Mouse (Mus musculus): Measurements from ENCODE around the gene Gm17606.

Gm17606 gene

DNA sequence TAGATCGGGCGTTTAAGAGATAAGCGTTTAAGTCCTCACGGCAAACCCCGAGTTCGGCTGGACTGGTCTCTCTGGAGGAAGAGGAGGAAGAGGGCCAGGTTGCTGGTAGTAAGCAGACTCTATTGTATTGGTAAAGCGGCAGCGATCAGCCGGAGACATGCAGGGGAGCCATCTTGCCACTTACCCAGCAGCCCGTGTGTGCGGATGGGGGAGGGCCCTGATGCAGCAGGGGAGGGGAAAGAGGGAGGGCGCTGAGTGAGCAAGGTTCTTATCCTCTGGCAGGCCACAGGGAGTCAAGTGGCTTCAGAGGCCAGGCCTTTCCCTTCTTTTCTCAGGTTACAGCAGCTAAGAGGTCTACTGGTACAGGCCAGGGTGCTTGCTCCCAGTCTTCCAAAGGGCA, 12.7 kb downstream of the Gm17606 start:
- intact Hi-C loops (cut with DNase I), result no loop called here

DNA sequence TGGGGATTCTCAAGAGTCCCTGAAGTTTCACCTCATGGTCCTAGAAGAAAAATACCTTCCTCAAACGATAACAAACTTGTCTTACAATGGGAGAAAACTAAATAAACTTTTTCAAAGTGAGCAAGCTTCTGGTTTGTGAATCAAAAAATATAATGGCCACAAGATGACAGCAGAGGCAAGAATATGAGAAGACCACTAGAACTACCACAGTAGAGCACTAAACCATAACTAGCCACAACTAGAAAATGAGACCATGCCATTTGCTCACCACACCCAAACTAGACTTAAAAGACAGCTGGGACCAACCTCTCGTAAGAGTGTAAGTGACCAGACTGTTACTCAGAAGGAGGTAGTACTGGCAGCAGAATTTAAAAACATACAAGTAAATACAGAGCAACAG, 19.3 kb downstream of the Gm17606 start:
- intact Hi-C loops (cut with DNase I), result no loop called here

- intact Hi-C loops (cut with DNase I), result loop anchor here (5.0 kb wide), 1 partner anchor 38 kb away; no protein-coding TSS in a partner anchor
Measured at GRCm38 (mm10) chr14:54664477-54665222, 23.9 kb downstream of the Gm17606 start.

DNA sequence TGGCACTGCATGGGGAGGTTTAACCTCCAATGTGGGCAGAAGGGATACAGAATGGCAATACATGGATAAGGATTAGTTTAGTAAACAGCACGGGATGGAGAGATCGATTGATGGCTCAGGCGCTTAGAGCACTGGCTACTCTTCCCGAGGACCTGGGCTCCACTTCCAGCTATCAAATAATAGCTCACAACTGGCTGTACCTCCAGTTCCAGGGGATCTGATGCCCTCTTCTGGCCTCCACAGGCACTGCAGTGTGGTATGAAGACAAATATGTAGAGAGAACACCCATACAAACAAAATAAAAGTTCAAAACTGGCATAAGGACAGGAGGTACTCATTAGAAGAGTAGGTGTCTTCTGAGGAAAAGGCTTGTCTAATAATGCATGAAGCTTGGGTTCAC, 28.6 kb downstream of the Gm17606 start:
- intact Hi-C loops (cut with DNase I), result loop anchor here (5.0 kb wide), 1 partner anchor 33 kb away; no protein-coding TSS in a partner anchor

DNA sequence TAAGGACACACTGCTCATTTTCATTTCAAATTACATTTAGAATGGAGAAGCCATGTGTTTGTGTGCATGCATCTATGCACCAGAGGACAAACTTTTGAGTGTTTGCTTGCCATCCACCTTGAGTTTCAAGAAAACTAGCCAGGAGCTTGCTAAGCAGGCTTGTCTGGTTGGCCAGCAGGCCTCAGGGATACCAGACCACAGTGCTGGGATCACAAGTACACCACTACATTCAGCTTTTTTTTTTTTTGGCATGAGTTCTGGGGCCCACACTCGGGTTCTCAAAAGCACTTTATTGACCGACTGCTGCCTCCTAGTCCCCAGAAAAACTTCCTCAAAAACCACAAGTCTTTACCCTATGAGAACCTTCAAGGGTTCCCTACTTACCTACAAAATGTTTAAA, 33.6 kb downstream of the Gm17606 start:
- intact Hi-C loops (cut with DNase I), result no loop called here

DNA sequence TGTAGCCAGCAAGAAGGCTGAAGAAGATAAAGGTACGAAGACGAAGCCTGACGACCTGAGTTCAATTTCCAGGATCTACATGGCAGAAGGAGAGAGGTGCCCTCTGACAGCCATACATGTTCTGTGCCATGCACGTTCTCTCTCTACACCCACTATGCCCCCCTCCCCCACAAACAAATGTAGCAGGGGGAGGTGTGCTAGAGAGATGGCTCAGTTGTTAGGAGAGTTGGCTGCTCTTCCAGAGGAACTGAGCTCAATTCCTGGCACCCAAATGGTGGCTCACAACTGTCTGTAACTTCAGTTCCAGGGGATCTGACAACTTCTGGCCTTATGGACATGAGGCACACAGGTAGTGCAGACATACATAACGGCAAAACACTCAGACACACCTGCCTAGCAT, 35.5 kb downstream of the Gm17606 start:
- intact Hi-C loops (cut with DNase I), result no loop called here

- intact Hi-C loops (cut with DNase I), result no loop called here
Measured at GRCm38 (mm10) chr14:54678657-54679304, 38.0 kb downstream of the Gm17606 start.

- intact Hi-C loops (cut with DNase I), result no loop called here
Measured at GRCm38 (mm10) chr14:54682396-54682795, 41.6 kb downstream of the Gm17606 start.

DNA sequence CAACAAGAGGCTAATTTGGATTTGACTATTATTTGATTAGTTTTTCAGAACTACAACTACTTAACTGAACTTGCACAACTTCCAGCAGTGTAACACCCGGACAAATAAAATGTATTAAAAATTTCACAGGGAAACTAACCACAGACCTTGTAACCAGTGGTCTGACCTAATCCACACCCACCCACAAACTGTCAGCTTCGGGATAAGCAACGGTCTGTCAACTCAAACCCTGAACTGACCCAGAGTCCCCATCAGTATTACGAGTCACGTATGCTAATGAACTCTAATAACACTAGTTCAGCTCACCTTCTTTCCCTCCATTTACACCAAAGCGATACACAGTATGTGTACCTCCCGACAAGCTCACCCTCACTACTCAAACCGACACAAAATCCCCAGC, 44.7 kb downstream of the Gm17606 start:
- intact Hi-C loops (cut with DNase I), result no loop called here

- intact Hi-C loops (cut with DNase I), result no loop called here
Measured at GRCm38 (mm10) chr14:54686063-54686521, 45.3 kb downstream of the Gm17606 start, which contains the start of gene 1700123O20Rik. 1700123O20Rik (plus strand) TSS chr14:54686216.

DNA sequence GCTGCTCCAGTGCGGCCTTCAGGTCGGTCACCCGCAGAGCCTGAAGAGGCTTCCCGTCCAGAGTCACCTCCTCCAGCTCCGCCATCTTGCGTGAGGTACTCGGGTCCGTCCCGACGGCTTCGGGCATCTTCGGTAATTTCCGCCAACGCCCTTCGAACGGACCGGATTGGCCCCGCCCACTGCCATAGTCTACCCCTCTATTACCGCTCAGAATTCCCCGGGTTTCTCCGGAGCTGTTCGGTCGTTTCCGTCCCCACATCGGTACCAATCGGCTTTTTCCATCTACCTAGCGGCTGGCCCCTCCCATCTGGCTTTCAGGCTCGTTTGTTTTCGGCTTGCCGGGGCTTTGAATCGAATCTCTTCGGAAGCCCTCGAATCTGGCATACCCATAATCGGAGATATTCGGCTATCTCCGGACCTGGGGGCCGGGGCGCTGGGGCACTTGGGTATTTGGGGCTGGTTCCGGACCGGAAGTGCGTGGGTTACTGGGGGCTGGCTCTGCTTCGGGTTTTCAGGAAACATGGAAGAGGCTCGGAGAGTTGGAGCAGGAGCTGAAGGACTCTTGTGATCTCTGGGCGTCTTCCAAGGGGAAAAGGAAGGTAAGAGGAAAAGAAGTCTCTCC, 45.9 kb downstream of the Gm17606 start, which contains the start of gene Acin1:
TSS of gene Acin1 (minus strand) at position 410 of the 622 bp plus-strand sequence.
- intact Hi-C loops (cut with DNase I), result no loop called here

- intact Hi-C loops (cut with DNase I), result no loop called here
Measured at GRCm38 (mm10) chr14:54687251-54687650, 46.5 kb downstream of the Gm17606 start.

- intact Hi-C loops (cut with DNase I), result no loop called here
Measured at GRCm38 (mm10) chr14:54695042-54695441, 54.3 kb downstream of the Gm17606 start.

GRCm38 (mm10) chr14:54696752-54697151, 56.0 kb downstream of the Gm17606 start:
- intact Hi-C loops (cut with DNase I), result no loop called here

Small RNA genes lying within 50 kb of the gene (microRNA-seq; reads per million reads assigned to microRNA genes)
- 0 reads per million in 2 experiments for gene Mir686
- gene Mir6948, result 0 to 0.34 reads per million in 2 experiments

Data from adrenal gland (tissue).